Mouse (Mus musculus): ENCODE results near the gene Shc3. TPM values are rescaled to one million over a fixed set of nuclear protein-coding genes. Genes with fewer than 3 reads are reported as not detected.

Shc3 gene
- polyA plus RNA-seq, 1 experiment from 2014 or later: 5.4 TPM

GRCm38 (mm10) chr13:51600169-51600568, 30.9 kb upstream of the Shc3 start:
- H3K4me1 ChIP-seq: peaks cover 9% of the 10 kb centered on the region; the same call in 1 of the 2 replicates
- H3K27ac ChIP-seq: no peak overlapping the region
- ATAC-seq (ENCODE audit: low FRiP score, low read depth): no peak
- H3K27me3 ChIP-seq (replicated peaks): peaks cover 10% of the 10 kb centered on the region; the same call in 1 of the 2 replicates
- H3K9me3 ChIP-seq: no peaks in the 10 kb centered on the region
- no peaks in the 10 kb centered on the region for H3K36me3 ChIP-seq
- no peak overlapping the region for H3K4me2 ChIP-seq (replicated peaks)
- no peak overlapping the region for H3K4me3 ChIP-seq
- H3K9ac ChIP-seq: no peak overlapping the region
- WGBS: 82% methylated on average over 8 of the region's 8 CpGs

- no peak for ATAC-seq (ENCODE audit: low FRiP score, low read depth)
- Histone ChIP-seq H3K36me3 (no peaks in the 10 kb centered on the region), H3K4me3 (no peak overlapping the region), H3K27me3 (replicated peaks) (peaks cover 20% of the 10 kb centered on the region), H3K9ac (no peak overlapping the region), H3K27ac (no peak overlapping the region), H3K9me3 (no peaks in the 10 kb centered on the region), H3K4me2 (replicated peaks) (no peak overlapping the region), H3K4me1 (peaks cover 8% of the 10 kb centered on the region; the same call in 1 of the 2 replicates)
- 57% methylated on average over 2 of the region's 2 CpGs for WGBS
Observed at GRCm38 (mm10) chr13:51598063-51598462, 28.8 kb upstream of the Shc3 start.

DNA sequence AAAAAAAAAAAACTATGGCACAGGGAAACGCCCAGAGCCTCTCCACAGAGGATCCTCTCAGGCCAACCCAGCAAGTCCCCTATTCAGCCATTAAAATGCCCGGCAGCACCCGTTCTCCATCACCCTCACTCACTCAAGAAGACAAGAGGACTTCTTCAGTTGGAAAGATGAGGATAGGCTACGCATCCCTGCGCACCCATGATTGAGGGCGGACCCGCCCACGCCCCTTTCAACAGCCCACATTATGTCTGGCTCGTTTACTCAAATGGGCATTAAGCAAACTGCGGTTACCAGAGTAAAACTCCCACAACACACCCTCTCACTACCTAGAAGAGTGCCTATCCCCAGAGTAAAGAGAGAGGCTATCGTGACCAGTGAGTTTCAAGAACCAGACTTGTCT, 26.2 kb upstream of the Shc3 start:
- Histone ChIP-seq H3K4me2 (replicated peaks) (peak overlapping the region; percentile 94), H3K9ac (no peak overlapping the region), H3K9me3 (0 out of 2 replicates have a peak, but pooled peaks cover 5% of the 10 kb centered on the region), H3K27me3 (replicated peaks) (peaks cover 20% of the 10 kb centered on the region), H3K4me1 (peaks cover 7% of the 10 kb centered on the region; the same call in 1 of the 2 replicates), H3K4me3 (no peak overlapping the region), H3K36me3 (no peaks in the 10 kb centered on the region), H3K27ac (no peak overlapping the region)
- 18% methylated on average over 11 of the region's 11 CpGs for WGBS
- 0 out of 2 replicates have a peak, but pooled peaks have one; percentile 29 for ATAC-seq (ENCODE audit: low FRiP score, low read depth)

- ATAC-seq (ENCODE audit: low FRiP score, low read depth): peak; percentile 56
- Histone ChIP-seq H3K4me1 (peaks cover 7% of the 10 kb centered on the region; the same call in 1 of the 2 replicates), H3K9me3 (0 out of 2 replicates have a peak, but pooled peaks cover 5% of the 10 kb centered on the region), H3K4me2 (replicated peaks) (peak overlapping the region; percentile 94), H3K9ac (peak overlapping the region; percentile 57), H3K27me3 (replicated peaks) (peaks cover 20% of the 10 kb centered on the region), H3K4me3 (peak overlapping the region; percentile 42), H3K27ac (no peak overlapping the region), H3K36me3 (no peaks in the 10 kb centered on the region)
- WGBS: under 1% methylated on average over 36 of the region's 36 CpGs
Observed at GRCm38 (mm10) chr13:51594656-51595311, 25.6 kb upstream of the Shc3 start.

DNA sequence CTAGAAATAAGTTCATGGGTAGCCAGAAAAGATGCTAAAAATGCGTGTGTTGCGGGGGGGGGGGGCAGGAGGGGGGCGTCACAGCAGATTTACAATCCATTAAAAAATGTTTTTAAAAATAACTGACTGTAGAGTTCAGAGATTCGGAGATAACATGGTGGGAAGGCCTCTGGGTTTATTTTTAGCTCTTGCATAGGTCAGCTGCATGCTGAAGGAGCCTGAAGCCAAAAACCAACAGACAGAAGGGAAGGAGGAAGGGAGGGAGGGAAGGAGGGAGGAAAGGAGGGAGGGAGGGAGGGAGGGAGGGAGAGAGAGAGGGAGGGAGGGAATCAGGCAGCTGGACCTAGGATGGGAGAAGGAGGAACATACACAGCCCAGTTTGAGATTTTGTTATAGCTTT, 18.8 kb upstream of the Shc3 start:
- Histone ChIP-seq H3K9me3 (0 out of 2 replicates have a peak, but pooled peaks cover 7% of the 10 kb centered on the region), H3K36me3 (no peaks in the 10 kb centered on the region), H3K4me1 (no peaks in the 10 kb centered on the region), H3K9ac (no peak overlapping the region), H3K4me2 (replicated peaks) (no peak overlapping the region), H3K27me3 (replicated peaks) (no peaks in the 10 kb centered on the region), H3K4me3 (no peak overlapping the region), H3K27ac (no peak overlapping the region)
- ATAC-seq (ENCODE audit: low FRiP score, low read depth): no peak
- WGBS: 60% methylated on average over 4 of the region's 4 CpGs

DNA sequence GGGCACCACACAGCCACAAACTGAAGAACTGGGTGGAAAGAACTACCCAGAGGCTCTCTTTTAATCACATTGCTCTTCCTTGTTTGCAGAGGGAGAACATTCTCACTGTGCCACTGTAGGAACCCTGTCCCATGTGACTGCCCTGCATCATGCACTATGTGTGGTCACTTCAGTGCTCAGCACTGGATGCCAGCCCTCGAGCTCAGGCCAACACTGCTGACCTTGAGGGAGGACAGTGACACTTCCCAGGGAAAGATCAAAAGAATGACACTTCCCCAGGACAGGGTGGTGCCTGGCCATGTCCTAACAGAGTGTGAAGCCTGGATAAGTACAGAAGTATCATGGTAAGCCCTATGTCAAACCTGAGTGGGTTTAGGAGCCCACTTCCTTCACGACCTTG, 13.0 kb upstream of the Shc3 start:
- Histone ChIP-seq H3K27me3 (replicated peaks) (no peaks in the 10 kb centered on the region), H3K9me3 (0 out of 2 replicates have a peak, but pooled peaks cover 4% of the 10 kb centered on the region), H3K4me3 (no peak overlapping the region), H3K27ac (no peak overlapping the region), H3K4me1 (peaks cover 17% of the 10 kb centered on the region), H3K4me2 (replicated peaks) (no peak overlapping the region), H3K36me3 (no peaks in the 10 kb centered on the region), H3K9ac (no peak overlapping the region)
- ATAC-seq (ENCODE audit: low FRiP score, low read depth): no peak
- 76% methylated on average over 2 of the region's 2 CpGs for WGBS

DNA sequence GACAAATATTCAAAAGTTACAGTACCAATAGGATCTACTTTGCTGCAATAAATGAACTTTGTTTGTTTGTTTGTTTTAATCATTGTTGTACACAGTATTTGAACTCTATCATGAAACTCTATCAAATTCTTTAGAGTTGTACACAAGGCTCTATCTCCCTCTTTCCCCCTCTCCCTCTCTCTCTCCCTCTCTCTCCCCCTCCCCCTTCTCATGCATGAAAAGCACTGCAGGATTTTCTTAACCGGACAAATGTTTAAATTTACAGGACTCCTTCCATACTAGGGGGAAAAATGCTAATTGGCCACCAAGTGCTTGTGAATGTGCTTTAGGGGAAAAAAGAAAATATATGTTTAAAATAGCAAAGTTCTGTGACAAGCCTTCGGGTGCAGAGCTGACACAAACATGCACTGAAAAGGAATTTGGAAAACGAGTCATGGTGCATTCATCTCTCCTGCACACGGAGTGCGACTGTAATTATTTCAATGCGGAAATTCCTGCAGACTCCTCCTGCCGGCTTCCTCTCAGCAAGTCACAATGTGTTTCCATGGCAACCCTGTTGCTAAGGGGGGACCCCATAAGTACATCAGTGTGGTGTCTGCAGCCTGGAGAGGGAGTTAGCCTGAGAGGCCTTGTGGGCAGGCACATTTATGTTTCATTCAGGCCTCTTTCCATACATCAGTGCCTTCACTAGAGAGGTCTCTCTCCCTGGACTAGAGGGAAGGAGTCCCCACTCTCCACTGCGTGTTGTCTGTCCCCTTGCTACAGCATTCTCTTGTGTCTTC, 11.2 kb upstream of the Shc3 start:
- Histone ChIP-seq H3K4me1 (peaks cover 17% of the 10 kb centered on the region), H3K4me3 (no peak overlapping the region), H3K4me2 (replicated peaks) (peak overlapping the region; percentile 47), H3K27me3 (replicated peaks) (no peaks in the 10 kb centered on the region), H3K9me3 (0 out of 2 replicates have a peak, but pooled peaks cover 4% of the 10 kb centered on the region), H3K36me3 (no peaks in the 10 kb centered on the region), H3K9ac (no peak overlapping the region), H3K27ac (no peak overlapping the region)
- ATAC-seq (ENCODE audit: low FRiP score, low read depth): peak; percentile 95
- 4% methylated on average over 8 of the region's 8 CpGs for WGBS

DNA sequence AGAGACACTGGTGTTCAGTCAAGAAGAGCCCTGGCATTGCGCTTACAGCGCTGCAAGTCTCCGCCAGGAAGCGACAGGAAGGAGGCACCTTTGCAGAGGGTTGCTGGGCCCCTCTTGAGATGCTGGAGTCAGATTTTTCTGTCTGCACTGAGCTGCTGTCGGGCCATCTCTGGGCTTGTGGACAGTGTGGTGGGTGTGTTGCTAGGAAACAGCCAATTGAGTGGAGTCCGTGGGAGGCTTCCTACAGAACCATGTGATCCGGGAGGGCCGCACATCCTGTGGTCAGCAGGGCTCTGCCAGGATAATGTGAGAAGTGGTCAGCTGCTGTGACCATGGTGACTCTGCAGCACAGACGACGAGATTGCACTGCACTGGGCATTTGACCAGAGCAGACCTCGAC, 4.6 kb upstream of the Shc3 start:
- 23% methylated on average over 11 of the region's 11 CpGs for WGBS
- Histone ChIP-seq H3K9ac (no peak overlapping the region), H3K27ac (no peak overlapping the region), H3K4me2 (replicated peaks) (peak overlapping the region; percentile 24; the same call in 1 of the 2 replicates), H3K9me3 (no peaks in the 10 kb centered on the region), H3K36me3 (no peaks in the 10 kb centered on the region), H3K27me3 (replicated peaks) (0 out of 2 replicates have a peak, but pooled peaks cover 6% of the 10 kb centered on the region), H3K4me3 (no peak overlapping the region), H3K4me1 (peaks cover 15% of the 10 kb centered on the region; the same call in 1 of the 2 replicates)
- no peak for ATAC-seq (ENCODE audit: low FRiP score, low read depth)

DNA sequence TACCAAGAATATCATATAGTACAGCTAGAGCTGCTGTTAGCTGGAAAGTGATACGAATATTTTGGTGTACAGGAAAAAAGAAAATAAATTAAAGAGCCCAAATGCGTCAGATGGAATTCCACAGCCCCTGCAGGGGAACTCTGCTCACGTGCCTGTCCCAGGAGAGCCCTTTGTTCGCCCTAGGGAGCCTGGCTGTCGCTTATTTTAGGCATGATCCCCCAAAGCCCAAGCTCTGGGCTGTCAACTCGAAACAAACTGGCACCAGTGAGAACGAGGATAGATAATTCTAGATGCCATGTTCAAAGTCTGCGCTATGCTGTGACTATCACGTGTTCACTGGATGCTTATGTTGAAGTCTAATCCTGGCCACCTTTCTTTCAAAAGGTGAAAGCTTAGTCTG, 892 bp upstream of the Shc3 start:
- Histone ChIP-seq H3K9ac (peak overlapping the region; percentile 2; the same call in 1 of the 2 replicates), H3K4me3 (0 out of 2 replicates have a peak overlapping the region, but pooled peaks have one; percentile 19), H3K9me3 (no peaks in the 10 kb centered on the region), H3K4me1 (peaks cover 40% of the 10 kb centered on the region), H3K4me2 (replicated peaks) (peak overlapping the region; percentile 95), H3K27me3 (replicated peaks) (peaks cover 32% of the 10 kb centered on the region), H3K36me3 (no peaks in the 10 kb centered on the region), H3K27ac (no peak overlapping the region)
- 6% methylated on average over 9 of the region's 9 CpGs for WGBS
- ATAC-seq (ENCODE audit: low FRiP score, low read depth): no peak

DNA sequence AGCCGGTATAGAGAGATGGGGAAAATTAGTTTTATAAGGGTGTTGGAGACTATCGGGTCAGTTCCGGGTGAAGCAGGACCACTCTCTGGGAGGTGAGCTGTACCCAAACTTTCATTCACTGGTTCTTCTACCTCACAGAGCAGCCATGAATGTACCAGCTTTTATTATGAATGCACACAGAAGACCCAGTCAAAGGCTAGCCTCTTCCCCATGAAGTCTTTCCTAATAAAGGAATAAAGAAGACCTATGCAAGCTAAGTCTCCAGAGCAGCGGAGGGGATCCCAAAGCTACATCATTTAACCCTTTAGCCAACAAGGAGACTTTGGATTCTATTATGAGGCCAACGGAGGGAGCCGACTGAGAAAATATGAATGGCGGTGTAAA, 458 bp upstream of the Shc3 start:
- Histone ChIP-seq H3K27me3 (replicated peaks) (peaks cover 36% of the 10 kb centered on the region), H3K27ac (no peak overlapping the region), H3K4me1 (peaks cover 40% of the 10 kb centered on the region), H3K4me2 (replicated peaks) (peak overlapping the region; percentile 95), H3K9me3 (no peaks in the 10 kb centered on the region), H3K4me3 (peak overlapping the region; percentile 19), H3K36me3 (no peaks in the 10 kb centered on the region), H3K9ac (no peak overlapping the region)
- ATAC-seq (ENCODE audit: low FRiP score, low read depth): peak; percentile 54
- WGBS: under 1% methylated on average over 7 of the region's 7 CpGs

- peak overlapping the region; percentile 33 for H3K4me3 ChIP-seq
- peaks cover 35% of the 10 kb centered on the region for H3K4me1 ChIP-seq
- 0 out of 2 replicates have a peak overlapping the region, but pooled peaks have one; percentile 46 for H3K27ac ChIP-seq
- peaks cover 41% of the 10 kb centered on the region for H3K27me3 ChIP-seq (replicated peaks)
- no peaks in the 10 kb centered on the region for H3K36me3 ChIP-seq
- ATAC-seq (ENCODE audit: low FRiP score, low read depth): 0 out of 2 replicates have a peak, but pooled peaks have one; percentile 2
- 0% methylated on average over 13 of the region's 13 CpGs for WGBS
- peak overlapping the region; percentile 55 for H3K9ac ChIP-seq
- H3K4me2 ChIP-seq (replicated peaks): peak overlapping the region; percentile 95
- no peaks in the 10 kb centered on the region for H3K9me3 ChIP-seq
Observed at GRCm38 (mm10) chr13:51568501-51568901, 718 bp downstream of the Shc3 start.

DNA sequence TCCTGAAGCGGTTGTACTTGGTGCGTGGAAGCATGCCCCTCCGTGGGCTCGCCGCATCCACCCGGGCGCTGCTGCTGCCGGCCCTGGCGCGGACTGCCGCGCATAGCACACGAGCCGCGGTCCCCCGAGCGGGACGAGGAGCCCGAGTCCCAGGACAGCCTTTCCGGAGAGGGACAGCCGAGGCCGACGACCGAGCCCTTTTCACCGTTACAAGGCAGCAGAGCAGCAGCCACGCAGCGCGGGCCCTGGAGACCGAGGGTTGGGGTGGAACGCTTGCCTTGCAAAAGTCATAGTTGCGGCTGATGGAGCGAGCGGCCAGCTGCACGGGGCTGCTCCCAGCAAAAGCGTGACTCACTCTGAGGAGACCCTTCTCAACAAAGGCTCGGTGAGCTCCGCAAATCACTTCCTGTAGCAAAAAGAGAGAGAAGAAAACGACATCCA, 1.8 kb downstream of the Shc3 start:
- Histone ChIP-seq H3K9ac (peak overlapping the region; percentile 69), H3K36me3 (no peaks in the 10 kb centered on the region), H3K4me2 (replicated peaks) (peak overlapping the region; percentile 95), H3K9me3 (no peaks in the 10 kb centered on the region), H3K27me3 (replicated peaks) (peaks cover 45% of the 10 kb centered on the region), H3K4me1 (peaks cover 35% of the 10 kb centered on the region), H3K27ac (no peak overlapping the region), H3K4me3 (peak overlapping the region; percentile 53)
- no peak for ATAC-seq (ENCODE audit: low FRiP score, low read depth)
- under 1% methylated on average over 38 of the region's 38 CpGs for WGBS

Data from neural tube, embryonic 12.5 days (tissue).